Comparison of ENCODE assay signal across 19 mouse cellular contexts in the genomic region with DNA sequence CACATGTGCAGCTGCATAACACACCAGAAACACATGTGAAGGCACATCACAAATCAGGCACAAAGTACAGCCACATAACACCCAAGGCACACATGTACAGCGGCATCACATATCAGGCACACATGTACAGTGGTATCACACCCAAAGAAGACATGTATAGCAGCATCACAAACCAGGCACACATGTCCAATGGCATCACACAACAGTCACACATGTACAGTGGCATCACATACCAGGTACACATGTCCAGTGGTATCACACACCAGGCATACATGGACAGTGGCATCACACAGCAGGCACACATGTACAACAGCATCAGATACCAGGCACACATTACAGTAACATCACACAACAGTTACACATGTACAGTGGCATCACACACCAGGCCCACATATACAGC.
"Had no signal": no experiment of that assay in that cellular context is flagged by ENCODE, and none has a peak within 500 bp of the region (broad histone marks: within the 10 kb centered on the region; RNA-seq: fewer than 3 reads in every experiment).

No protein-coding gene starts in this region.

- ATAC-seq: midbrain, embryonic 16.5 days had no signal

- H3K4me3 ChIP-seq: midbrain, embryonic 10.5 days; midbrain, embryonic 12.5 days; myocyte; neural tube, embryonic 13.5 days; neural tube, embryonic 15.5 days had no signal

- H3K36me3 ChIP-seq: midbrain, embryonic 10.5 days; midbrain, embryonic 12.5 days; neural tube, embryonic 13.5 days; neural tube, embryonic 15.5 days had no signal

- DNase-seq: lung, adult 18-20 months; lung, embryonic 14.5 days; lung, postnatal 10 days; lung, postnatal 4 days; midbrain, embryonic 14.5 days; retina, postnatal 1 day; right cerebral cortex, adult 18-20 months; right cerebral cortex, postnatal 25 days; right cerebral cortex, postnatal 4 days; spleen, adult 18-20 months; thymus, adult 18-20 months; thymus, postnatal 14 days; thymus, postnatal 36 days had no signal

- H3K4me1 ChIP-seq: midbrain, embryonic 10.5 days; midbrain, embryonic 12.5 days had no signal

- H3K9me3 ChIP-seq: midbrain, embryonic 10.5 days; midbrain, embryonic 12.5 days; neural tube, embryonic 13.5 days; neural tube, embryonic 15.5 days had no signal

- H3K27ac ChIP-seq: midbrain, embryonic 10.5 days; midbrain, embryonic 12.5 days; neural tube, embryonic 13.5 days; neural tube, embryonic 15.5 days had no signal
